Mouse (Mus musculus): ENCODE results near the gene Mcf2l. TPM values are rescaled to one million over a fixed set of nuclear protein-coding genes. Genes with fewer than 3 reads are reported as not detected.

The Mcf2l gene
- polyA plus RNA-seq, 1 experiment from 2014 or later = 22.4 TPM

- Histone ChIP-seq H3K36me3 (ENCODE audit: control insufficient read depth, insufficient read depth, low read length) (peaks cover 5% of the 10 kb centered on the region; the same call in 1 of the 2 replicates), H3K9me3 (ENCODE audit: control insufficient read depth, low read length) (no peaks in the 10 kb centered on the region), H3K9ac (ENCODE audit: low read depth, low read length) (no peak overlapping the region), H3K4me3 (ENCODE audit: low read length) (no peak overlapping the region), H3K4me2 (replicated peaks; ENCODE audit: low read depth, low read length) (no peak overlapping the region), H3K27ac (ENCODE audit: low read depth, low read length) (no peak overlapping the region), H3K27me3 (ENCODE audit: control insufficient read depth, insufficient read depth, low read length) (no peaks in the 10 kb centered on the region), H3K4me1 (ENCODE audit: control insufficient read depth, insufficient read depth, low read length) (peaks cover 9% of the 10 kb centered on the region)
- 56% methylated on average over 2 of the region's 2 CpGs for WGBS
- no peak for ATAC-seq (ENCODE audit: low FRiP score, low TSS enrichment)
Measured at GRCm38 (mm10) chr8:12961211-12961610, 87.6 kb downstream of the Mcf2l start.

GRCm38 (mm10) chr8:12961821-12962534, 88.4 kb downstream of the Mcf2l start:
- peaks cover 1% of the 10 kb centered on the region; the same call in 1 of the 2 replicates for H3K4me1 ChIP-seq (ENCODE audit: control insufficient read depth, insufficient read depth, low read length)
- no peak overlapping the region for H3K4me3 ChIP-seq (ENCODE audit: low read length)
- 64% methylated on average over 8 of the region's 8 CpGs for WGBS
- no peak overlapping the region for H3K4me2 ChIP-seq (replicated peaks; ENCODE audit: low read depth, low read length)
- no peak overlapping the region for H3K9ac ChIP-seq (ENCODE audit: low read depth, low read length)
- H3K27ac ChIP-seq (ENCODE audit: low read depth, low read length) = no peak overlapping the region
- H3K9me3 ChIP-seq (ENCODE audit: control insufficient read depth, low read length) = no peaks in the 10 kb centered on the region
- no peak for ATAC-seq (ENCODE audit: low FRiP score, low TSS enrichment)
- no peaks in the 10 kb centered on the region for H3K27me3 ChIP-seq (ENCODE audit: control insufficient read depth, insufficient read depth, low read length)
- H3K36me3 ChIP-seq (ENCODE audit: control insufficient read depth, insufficient read depth, low read length) = peaks cover 5% of the 10 kb centered on the region; the same call in 1 of the 2 replicates

GRCm38 (mm10) chr8:12962541-12963380, 89.2 kb downstream of the Mcf2l start:
- no peaks in the 10 kb centered on the region for H3K9me3 ChIP-seq (ENCODE audit: control insufficient read depth, low read length)
- 66% methylated on average over 13 of the region's 13 CpGs for WGBS
- peak; percentile 21; the same call in 1 of the 2 replicates for ATAC-seq (ENCODE audit: low FRiP score, low TSS enrichment)

GRCm38 (mm10) chr8:12976290-12976689, 102.7 kb downstream of the Mcf2l start:
- H3K4me1 ChIP-seq (ENCODE audit: control insufficient read depth, insufficient read depth, low read length) = no peaks in the 10 kb centered on the region
- ATAC-seq (ENCODE audit: low FRiP score, low TSS enrichment) = no peak

More at GRCm38 (mm10) chr8:12962541-12963380, 89.2 kb downstream of the Mcf2l start:
- Histone ChIP-seq H3K4me2 (replicated peaks; ENCODE audit: low read depth, low read length) (no peak overlapping the region), H3K36me3 (ENCODE audit: control insufficient read depth, insufficient read depth, low read length) (peaks cover 5% of the 10 kb centered on the region; the same call in 1 of the 2 replicates), H3K27me3 (ENCODE audit: control insufficient read depth, insufficient read depth, low read length) (no peaks in the 10 kb centered on the region), H3K9ac (ENCODE audit: low read depth, low read length) (no peak overlapping the region), H3K27ac (ENCODE audit: low read depth, low read length) (no peak overlapping the region), H3K4me3 (ENCODE audit: low read length) (no peak overlapping the region), H3K4me1 (ENCODE audit: control insufficient read depth, insufficient read depth, low read length) (no peaks in the 10 kb centered on the region)

GRCm38 (mm10) chr8:12976723-12977122, 103.1 kb downstream of the Mcf2l start:
- 67% methylated on average over 5 of the region's 5 CpGs for WGBS
- ATAC-seq (ENCODE audit: low FRiP score, low TSS enrichment) = no peak
- H3K9ac ChIP-seq (ENCODE audit: low read depth, low read length) = no peak overlapping the region
- no peak overlapping the region for H3K4me2 ChIP-seq (replicated peaks; ENCODE audit: low read depth, low read length)
- no peak overlapping the region for H3K4me3 ChIP-seq (ENCODE audit: low read length)
- H3K36me3 ChIP-seq (ENCODE audit: control insufficient read depth, insufficient read depth, low read length) = peaks cover 22% of the 10 kb centered on the region; the same call in 1 of the 2 replicates
- peaks cover 3% of the 10 kb centered on the region; the same call in 1 of the 2 replicates for H3K9me3 ChIP-seq (ENCODE audit: control insufficient read depth, low read length)
- H3K4me1 ChIP-seq (ENCODE audit: control insufficient read depth, insufficient read depth, low read length) = no peaks in the 10 kb centered on the region
- H3K27ac ChIP-seq (ENCODE audit: low read depth, low read length) = no peak overlapping the region
- H3K27me3 ChIP-seq (ENCODE audit: control insufficient read depth, insufficient read depth, low read length) = no peaks in the 10 kb centered on the region

More at GRCm38 (mm10) chr8:12976290-12976689, 102.7 kb downstream of the Mcf2l start:
- no peak overlapping the region for H3K9ac ChIP-seq (ENCODE audit: low read depth, low read length)
- H3K27me3 ChIP-seq (ENCODE audit: control insufficient read depth, insufficient read depth, low read length) = no peaks in the 10 kb centered on the region
- H3K4me3 ChIP-seq (ENCODE audit: low read length) = no peak overlapping the region
- WGBS = 66% methylated on average over 11 of the region's 11 CpGs
- no peak overlapping the region for H3K27ac ChIP-seq (ENCODE audit: low read depth, low read length)
- no peak overlapping the region for H3K4me2 ChIP-seq (replicated peaks; ENCODE audit: low read depth, low read length)
- peaks cover 22% of the 10 kb centered on the region; the same call in 1 of the 2 replicates for H3K36me3 ChIP-seq (ENCODE audit: control insufficient read depth, insufficient read depth, low read length)
- H3K9me3 ChIP-seq (ENCODE audit: control insufficient read depth, low read length) = no peaks in the 10 kb centered on the region; the same call in 1 of the 2 replicates

GRCm38 (mm10) chr8:12977325-12977724, 103.7 kb downstream of the Mcf2l start:
- H3K27ac ChIP-seq (ENCODE audit: low read depth, low read length) = no peak overlapping the region
- H3K4me3 ChIP-seq (ENCODE audit: low read length) = no peak overlapping the region
- H3K9me3 ChIP-seq (ENCODE audit: control insufficient read depth, low read length) = peaks cover 4% of the 10 kb centered on the region; the same call in 1 of the 2 replicates
- no peak overlapping the region for H3K4me2 ChIP-seq (replicated peaks; ENCODE audit: low read depth, low read length)
- no peak overlapping the region for H3K9ac ChIP-seq (ENCODE audit: low read depth, low read length)
- H3K36me3 ChIP-seq (ENCODE audit: control insufficient read depth, insufficient read depth, low read length) = peaks cover 22% of the 10 kb centered on the region; the same call in 1 of the 2 replicates
- no peaks in the 10 kb centered on the region for H3K4me1 ChIP-seq (ENCODE audit: control insufficient read depth, insufficient read depth, low read length)
- 77% methylated on average over 12 of the region's 12 CpGs for WGBS
- ATAC-seq (ENCODE audit: low FRiP score, low TSS enrichment) = no peak
- no peaks in the 10 kb centered on the region for H3K27me3 ChIP-seq (ENCODE audit: control insufficient read depth, insufficient read depth, low read length)

- peaks cover 4% of the 10 kb centered on the region; the same call in 1 of the 2 replicates for H3K9me3 ChIP-seq (ENCODE audit: control insufficient read depth, low read length)
- H3K4me1 ChIP-seq (ENCODE audit: control insufficient read depth, insufficient read depth, low read length) = no peaks in the 10 kb centered on the region
- no peak overlapping the region for H3K27ac ChIP-seq (ENCODE audit: low read depth, low read length)
- H3K36me3 ChIP-seq (ENCODE audit: control insufficient read depth, insufficient read depth, low read length) = peaks cover 22% of the 10 kb centered on the region; the same call in 1 of the 2 replicates
- H3K27me3 ChIP-seq (ENCODE audit: control insufficient read depth, insufficient read depth, low read length) = no peaks in the 10 kb centered on the region
- no peak overlapping the region for H3K4me2 ChIP-seq (replicated peaks; ENCODE audit: low read depth, low read length)
- H3K9ac ChIP-seq (ENCODE audit: low read depth, low read length) = no peak overlapping the region
- WGBS = 46% methylated on average over 2 of the region's 2 CpGs
- no peak overlapping the region for H3K4me3 ChIP-seq (ENCODE audit: low read length)
- ATAC-seq (ENCODE audit: low FRiP score, low TSS enrichment) = no peak
Measured at GRCm38 (mm10) chr8:12978308-12978707, 104.7 kb downstream of the Mcf2l start.

- H3K4me1 ChIP-seq (ENCODE audit: control insufficient read depth, insufficient read depth, low read length) = no peaks in the 10 kb centered on the region
- H3K4me2 ChIP-seq (replicated peaks; ENCODE audit: low read depth, low read length) = no peak overlapping the region
- no peak overlapping the region for H3K27ac ChIP-seq (ENCODE audit: low read depth, low read length)
- WGBS = 18% methylated on average over 5 of the region's 5 CpGs
- H3K4me3 ChIP-seq (ENCODE audit: low read length) = no peak overlapping the region
- peak; percentile 80 for ATAC-seq (ENCODE audit: low FRiP score, low TSS enrichment)
- H3K36me3 ChIP-seq (ENCODE audit: control insufficient read depth, insufficient read depth, low read length) = peaks cover 18% of the 10 kb centered on the region; the same call in 1 of the 2 replicates
- no peak overlapping the region for H3K9ac ChIP-seq (ENCODE audit: low read depth, low read length)
- H3K27me3 ChIP-seq (ENCODE audit: control insufficient read depth, insufficient read depth, low read length) = no peaks in the 10 kb centered on the region
- peaks cover 4% of the 10 kb centered on the region; the same call in 1 of the 2 replicates for H3K9me3 ChIP-seq (ENCODE audit: control insufficient read depth, low read length)
Measured at GRCm38 (mm10) chr8:12978726-12979125, 105.1 kb downstream of the Mcf2l start.
